Mouse (Mus musculus): Measurements from ENCODE around the gene Pnmt. TPM values are rescaled to one million over a fixed set of nuclear protein-coding genes. Genes with fewer than 3 reads are reported as not detected.

The Pnmt gene
- polyA plus RNA-seq, 1 experiment, result not detected

GRCm38 (mm10) chr11:98354445-98354844 lies 31.8 kb upstream of the Pnmt start:
- Histone ChIP-seq H3K27ac (ENCODE audit: control insufficient read depth, insufficient read depth, low read depth, low read length, poor library complexity) (no peak overlapping the region), H3K4me1 (ENCODE audit: control insufficient read depth, insufficient read depth, low read length) (peaks cover 5% of the 10 kb centered on the region; the same call in 1 of the 2 replicates), H3K4me3 (replicated peaks; ENCODE audit: control insufficient read depth, low read depth, low read length) (no peak overlapping the region)
- no peak for TF ChIP-seq CTCF (IDR thresholded peaks at IDR 0.05; ENCODE audit: control insufficient read depth, insufficient read depth, low read length)
- no peak for TF ChIP-seq POLR2A (IDR thresholded peaks at IDR 0.05; ENCODE audit: borderline replicate concordance, control insufficient read depth, low read depth, low read length)
- WGBS, result 85% methylated on average over 14 of the region's 14 CpGs

- H3K4me3 ChIP-seq (replicated peaks; ENCODE audit: control insufficient read depth, low read depth, low read length), result no peak overlapping the region
Observed at GRCm38 (mm10) chr11:98355732-98356299, 30.4 kb upstream of the Pnmt start.

GRCm38 (mm10) chr11:98356625-98357394 lies 29.4 kb upstream of the Pnmt start:
- TF ChIP-seq POLR2A (IDR thresholded peaks at IDR 0.05; ENCODE audit: borderline replicate concordance, control insufficient read depth, low read depth, low read length) (no peak), CTCF (IDR thresholded peaks at IDR 0.05; ENCODE audit: control insufficient read depth, insufficient read depth, low read length) (no peak)
- WGBS, result 56% methylated on average over 7 of the region's 7 CpGs
- no peak overlapping the region for H3K4me3 ChIP-seq (replicated peaks; ENCODE audit: control insufficient read depth, low read depth, low read length)
- H3K27ac ChIP-seq (ENCODE audit: control insufficient read depth, insufficient read depth, low read depth, low read length, poor library complexity), result no peak overlapping the region
- H3K4me1 ChIP-seq (ENCODE audit: control insufficient read depth, insufficient read depth, low read length), result peaks cover 12% of the 10 kb centered on the region

More at GRCm38 (mm10) chr11:98355732-98356299, 30.4 kb upstream of the Pnmt start:
- H3K4me1 ChIP-seq (ENCODE audit: control insufficient read depth, insufficient read depth, low read length), result peaks cover 9% of the 10 kb centered on the region; the same call in 1 of the 2 replicates
- no peak overlapping the region for H3K27ac ChIP-seq (ENCODE audit: control insufficient read depth, insufficient read depth, low read depth, low read length, poor library complexity)
- TF ChIP-seq POLR2A (IDR thresholded peaks at IDR 0.05; ENCODE audit: borderline replicate concordance, control insufficient read depth, low read depth, low read length) (no peak), CTCF (IDR thresholded peaks at IDR 0.05; ENCODE audit: control insufficient read depth, insufficient read depth, low read length) (peak; percentile 59)
- WGBS, result 6% methylated on average over 6 of the region's 6 CpGs

GRCm38 (mm10) chr11:98357396-98358160 lies 28.7 kb upstream of the Pnmt start:
- peak overlapping the region; percentile 25 for H3K27ac ChIP-seq (ENCODE audit: control insufficient read depth, insufficient read depth, low read depth, low read length, poor library complexity)
- peak overlapping the region; percentile 72 for H3K4me3 ChIP-seq (replicated peaks; ENCODE audit: control insufficient read depth, low read depth, low read length)
- TF ChIP-seq CTCF (IDR thresholded peaks at IDR 0.05; ENCODE audit: control insufficient read depth, insufficient read depth, low read length) (no peak), POLR2A (IDR thresholded peaks at IDR 0.05; ENCODE audit: borderline replicate concordance, control insufficient read depth, low read depth, low read length) (no peak)
- 16% methylated on average over 13 of the region's 13 CpGs for WGBS
- peaks cover 12% of the 10 kb centered on the region for H3K4me1 ChIP-seq (ENCODE audit: control insufficient read depth, insufficient read depth, low read length)

- TF ChIP-seq POLR2A (IDR thresholded peaks at IDR 0.05; ENCODE audit: borderline replicate concordance, control insufficient read depth, low read depth, low read length), result peak; percentile 69; the same call in 1 of the 2 replicates
- TF ChIP-seq CTCF (IDR thresholded peaks at IDR 0.05; ENCODE audit: control insufficient read depth, insufficient read depth, low read length), result no peak
- Histone ChIP-seq H3K27ac (ENCODE audit: control insufficient read depth, insufficient read depth, low read depth, low read length, poor library complexity) (peak within 1 kb of the TSS; percentile 93), H3K4me1 (ENCODE audit: control insufficient read depth, insufficient read depth, low read length) (peaks cover 12% of the 10 kb centered on the region), H3K4me3 (replicated peaks; ENCODE audit: control insufficient read depth, low read depth, low read length) (peak within 1 kb of the TSS; percentile 92)
- under 1% methylated on average over 59 of the region's 60 CpGs for WGBS
Observed at GRCm38 (mm10) chr11:98358161-98359083, 27.8 kb upstream of the Pnmt start, which contains the start of gene Stard3. Stard3 (plus strand) TSS chr11:98358368.

- Histone ChIP-seq H3K4me1 (ENCODE audit: control insufficient read depth, insufficient read depth, low read length) (peaks cover 11% of the 10 kb centered on the region), H3K4me3 (replicated peaks; ENCODE audit: control insufficient read depth, low read depth, low read length) (no peak overlapping the region), H3K27ac (ENCODE audit: control insufficient read depth, insufficient read depth, low read depth, low read length, poor library complexity) (peak overlapping the region; percentile 80)
- 48% methylated on average over 9 of the region's 9 CpGs for WGBS
- TF ChIP-seq CTCF (IDR thresholded peaks at IDR 0.05; ENCODE audit: control insufficient read depth, insufficient read depth, low read length), result no peak
- TF ChIP-seq POLR2A (IDR thresholded peaks at IDR 0.05; ENCODE audit: borderline replicate concordance, control insufficient read depth, low read depth, low read length), result no peak
Observed at GRCm38 (mm10) chr11:98360866-98361521, 25.3 kb upstream of the Pnmt start.

GRCm38 (mm10) chr11:98363817-98364216 lies 22.4 kb upstream of the Pnmt start:
- H3K27ac ChIP-seq (ENCODE audit: control insufficient read depth, insufficient read depth, low read depth, low read length, poor library complexity), result no peak overlapping the region
- TF ChIP-seq POLR2A (IDR thresholded peaks at IDR 0.05; ENCODE audit: borderline replicate concordance, control insufficient read depth, low read depth, low read length) (no peak), CTCF (IDR thresholded peaks at IDR 0.05; ENCODE audit: control insufficient read depth, insufficient read depth, low read length) (no peak)
- 83% methylated on average over 5 of the region's 5 CpGs for WGBS
- peaks cover 13% of the 10 kb centered on the region for H3K4me1 ChIP-seq (ENCODE audit: control insufficient read depth, insufficient read depth, low read length)
- no peak overlapping the region for H3K4me3 ChIP-seq (replicated peaks; ENCODE audit: control insufficient read depth, low read depth, low read length)

All from bone marrow, adult 2 months (tissue).